Mouse (Mus musculus) spleen, adult 2 months (tissue): ENCODE data around the gene Eif2b1.

Experiments used
- CTCF ChIP-seq: fragments of 200-500 bp; IDR thresholded peaks from 2 replicates; pipeline ENCODE4 v1.5.1; 2011; ENCODE audit warnings: mild to moderate bottlenecking, inconsistent platforms; ENCODE audit not compliant: insufficient read depth, insufficient read length, insufficient replicate concordance; ENCODE audit errors: extremely low read depth
- POLR2A ChIP-seq: fragments of 200-500 bp; IDR thresholded peaks from 2 replicates; pipeline ENCODE4 v1.6.1; 2011; ENCODE audit warnings: low read depth, low read length, inconsistent platforms

DNA sequence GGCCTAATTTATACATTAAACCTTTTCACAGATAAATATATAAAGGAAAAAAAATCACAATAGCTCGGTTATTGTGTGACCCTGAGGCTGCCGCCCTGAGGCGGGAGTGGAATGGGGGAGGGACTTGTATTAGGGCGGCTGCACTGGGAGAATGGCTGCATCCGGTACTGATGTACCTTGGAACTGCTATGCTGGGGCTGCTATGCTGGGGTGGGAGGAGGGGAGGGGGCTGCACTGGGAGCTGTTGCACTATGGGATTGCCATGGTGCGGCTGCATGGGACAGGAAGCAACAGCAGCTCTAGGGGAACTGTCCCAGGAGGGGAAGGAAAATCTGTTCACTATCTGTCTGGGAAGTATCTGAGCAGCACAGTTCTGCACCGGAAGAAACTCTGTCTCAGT is 46.5 kb downstream of the Eif2b1 start:
- no peak for TF ChIP-seq POLR2A
- no peak for TF ChIP-seq CTCF
